ENCODE assay signal across 8 mouse cellular contexts in genomic region chr1:178368548-178369271, GRCm38 (mm10). TPM values are rescaled to one million over a fixed set of nuclear protein-coding genes. Genes with fewer than 3 reads are reported as not detected.
A peak's percentile ranks its signal among the peaks of the same experiment; 100 is the strongest.
DNase-seq lines count a peak whose midpoint lies in the region; ATAC-seq lines count a peak whose summit lies in the region.

No protein-coding gene starts in this region.

- intact Hi-C loops in heart, postnatal 14 days (cut with DNase I), result loop anchor here (2.0 to 5.0 kb wide), 2 partner anchors 38 to 79 kb away; partner anchors contain the start of gene Efcab2

- H3K27ac ChIP-seq in forebrain, embryonic 14.5 days (ENCODE audit: low read depth, low read length), result peak overlapping the region; percentile 63
- peak overlapping the region; percentile 86 for H3K27ac ChIP-seq in neural tube, embryonic 15.5 days (replicated peaks)

- H3K9ac ChIP-seq in forebrain, embryonic 14.5 days (ENCODE audit: low read length), result peak overlapping the region; percentile 58
- H3K9ac ChIP-seq in neural tube, embryonic 15.5 days (replicated peaks), result peak overlapping the region; percentile 63

- 3% methylated on average over 36 of the region's 36 CpGs for WGBS in forebrain, embryonic 14.5 days
- 3% methylated on average over 36 of the region's 36 CpGs for WGBS in neural tube, embryonic 15.5 days

- no peaks in the 10 kb centered on the region for H3K9me3 ChIP-seq in forebrain, embryonic 14.5 days (replicated peaks; ENCODE audit: control insufficient read depth, low read length)
- H3K9me3 ChIP-seq in neural tube, embryonic 15.5 days (replicated peaks), result no peaks in the 10 kb centered on the region

- H3K36me3 ChIP-seq in forebrain, embryonic 14.5 days (ENCODE audit: control insufficient read depth, insufficient read depth, low read length), result no peaks in the 10 kb centered on the region
- no peaks in the 10 kb centered on the region for H3K36me3 ChIP-seq in neural tube, embryonic 15.5 days

- H3K4me3 ChIP-seq in forebrain, embryonic 14.5 days (ENCODE audit: low read depth, low read length), result peak overlapping the region; percentile 41
- H3K4me3 ChIP-seq in neural tube, embryonic 15.5 days (replicated peaks), result peak overlapping the region; percentile 52

- peak; percentile 98 for ATAC-seq in forebrain, embryonic 14.5 days
- peak; percentile 96 for ATAC-seq in neural tube, embryonic 15.5 days (ENCODE audit: low FRiP score)

- H3K27me3 ChIP-seq in forebrain, embryonic 14.5 days (replicated peaks; ENCODE audit: control insufficient read depth, insufficient read depth, low read length), result no peaks in the 10 kb centered on the region
- H3K27me3 ChIP-seq in neural tube, embryonic 15.5 days (replicated peaks), result no peaks in the 10 kb centered on the region

- 0 out of 2 replicates have a peak, but pooled peaks cover 2% of the 10 kb centered on the region for H3K4me1 ChIP-seq in forebrain, embryonic 14.5 days (ENCODE audit: control insufficient read depth, insufficient read depth, low read length)
- H3K4me1 ChIP-seq in neural tube, embryonic 15.5 days, result peaks cover 17% of the 10 kb centered on the region

- peak; percentile 91 for DNase-seq in ES-CJ7 (ENCODE audit: low read depth, low spot score)
- peak; percentile 96 for DNase-seq in cerebellum, adult 11 months
- DNase-seq in forebrain, embryonic 14.5 days (ENCODE audit: low spot score), result peak; percentile 94
- peak; percentile 94 to 95 for DNase-seq in heart, postnatal 14 days
- DNase-seq in layer of hippocampus, adult 11-12 months (ENCODE audit: low spot score), result peak; percentile 96
- peak; percentile 93 to 95 for DNase-seq in lung, adult 18-20 months
- peak; percentile 83 for DNase-seq in testis, postnatal 14 days (ENCODE audit: low spot score)

- H3K4me2 ChIP-seq in forebrain, embryonic 14.5 days (ENCODE audit: low read length), result peak overlapping the region; percentile 72
- H3K4me2 ChIP-seq in neural tube, embryonic 15.5 days, result peak overlapping the region; percentile 79

RNA-seq across cellular contexts. Expression of gene Hnrnpu, which starts 31.1 kb away (rescaled TPM):
- polyA plus RNA-seq in forebrain, embryonic 14.5 days (2014; fragmentation: Nextera tagmentation; extraction: Ambion mirVana), result 284 and 334 TPM in 2 replicates
- 100 to 1,000 TPM; 212 to 218 TPM for total RNA-seq in heart, postnatal 14 days (2021)
- 224 and 254 TPM in 2 replicates for polyA plus RNA-seq in neural tube, embryonic 15.5 days (2015; fragmentation: Nextera tagmentation; extraction: Ambion mirVana)

RNA-seq across cellular contexts. Expression of gene Efcab2, which starts 37.2 kb away (rescaled TPM):
- polyA plus RNA-seq in forebrain, embryonic 14.5 days (2014; fragmentation: Nextera tagmentation; extraction: Ambion mirVana), result 5.9 and 7.6 TPM in 2 replicates
- total RNA-seq in heart, postnatal 14 days (2021), result 10 to 100 TPM; 49.9 to 50.0 TPM
- 10.7 and 10.8 TPM in 2 replicates for polyA plus RNA-seq in neural tube, embryonic 15.5 days (2015; fragmentation: Nextera tagmentation; extraction: Ambion mirVana)

RNA-seq across cellular contexts. Expression of gene Cox20, which starts 49.8 kb away (rescaled TPM):
- 150 and 167 TPM in 2 replicates for polyA plus RNA-seq in forebrain, embryonic 14.5 days (2014; fragmentation: Nextera tagmentation; extraction: Ambion mirVana)
- 100 to 1,000 TPM; 111 to 119 TPM for total RNA-seq in heart, postnatal 14 days (2021)
- 115 and 122 TPM in 2 replicates for polyA plus RNA-seq in neural tube, embryonic 15.5 days (2015; fragmentation: Nextera tagmentation; extraction: Ambion mirVana)

Comparison
In these comparisons a context has a peak if more than half of its experiments do, and no peak if none do; other contexts are left out.
1. Peak in every context shown above with its lines: DNase-seq, ATAC-seq, H3K4me3 ChIP-seq and H3K27ac ChIP-seq.